Mouse (Mus musculus): ENCODE measurements around the gene Mapk3. TPM values are rescaled to one million over a fixed set of nuclear protein-coding genes. Genes with fewer than 3 reads are reported as not detected.

Mapk3 gene
- polyA plus RNA-seq, 1 experiment from 2014 or later, result 232 TPM

- no peak overlapping the region for H3K4me3 ChIP-seq (ENCODE audit: inconsistent target)
- no peak overlapping the region for H3K27ac ChIP-seq
- WGBS (ENCODE audit: missing documents), result 84% methylated on average over 12 of the region's 13 CpGs
- peaks cover 44% of the 10 kb centered on the region for H3K36me3 ChIP-seq (ENCODE audit: inconsistent target)
- H3K79me2 ChIP-seq (ENCODE audit: inconsistent target), result peaks cover 2% of the 10 kb centered on the region; the same call in 1 of the 2 replicates
Observed at GRCm38 (mm10) chr7:126782693-126783092, 23.3 kb downstream of the Mapk3 start.

GRCm38 (mm10) chr7:126784469-126784868 lies 25.1 kb downstream of the Mapk3 start:
- H3K79me2 ChIP-seq (ENCODE audit: inconsistent target), result peaks cover 13% of the 10 kb centered on the region
- H3K36me3 ChIP-seq (ENCODE audit: inconsistent target), result peaks cover 52% of the 10 kb centered on the region
- H3K27ac ChIP-seq, result no peak overlapping the region
- WGBS (ENCODE audit: missing documents), result 81% methylated on average over 6 of the region's 7 CpGs
- no peak overlapping the region for H3K4me3 ChIP-seq (ENCODE audit: inconsistent target)

DNA sequence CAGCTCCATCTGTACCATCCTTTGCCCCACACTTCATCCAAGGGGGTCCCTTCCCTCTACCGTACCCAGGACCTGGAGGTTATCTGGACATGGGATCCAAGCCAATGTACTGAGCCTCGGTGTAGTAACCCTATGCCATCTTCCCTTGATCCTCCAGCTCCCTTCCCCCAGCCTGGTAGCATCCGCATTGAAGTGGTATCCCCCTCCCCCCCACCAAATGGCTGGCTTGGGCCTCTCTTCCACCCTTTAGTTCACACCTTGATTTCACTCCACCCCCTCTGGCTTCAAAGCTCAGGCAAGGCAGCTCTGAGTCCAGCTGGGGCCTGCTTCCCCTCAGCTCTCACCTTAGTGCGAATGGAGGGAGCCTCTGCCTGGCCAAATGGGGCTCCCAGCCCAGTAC lies 25.7 kb downstream of the Mapk3 start:
- Histone ChIP-seq H3K4me3 (ENCODE audit: inconsistent target) (no peak overlapping the region), H3K36me3 (ENCODE audit: inconsistent target) (peaks cover 58% of the 10 kb centered on the region), H3K27ac (no peak overlapping the region), H3K79me2 (ENCODE audit: inconsistent target) (peaks cover 19% of the 10 kb centered on the region)
- WGBS (ENCODE audit: missing documents), result 95% methylated on average over 4 of the region's 4 CpGs

DNA sequence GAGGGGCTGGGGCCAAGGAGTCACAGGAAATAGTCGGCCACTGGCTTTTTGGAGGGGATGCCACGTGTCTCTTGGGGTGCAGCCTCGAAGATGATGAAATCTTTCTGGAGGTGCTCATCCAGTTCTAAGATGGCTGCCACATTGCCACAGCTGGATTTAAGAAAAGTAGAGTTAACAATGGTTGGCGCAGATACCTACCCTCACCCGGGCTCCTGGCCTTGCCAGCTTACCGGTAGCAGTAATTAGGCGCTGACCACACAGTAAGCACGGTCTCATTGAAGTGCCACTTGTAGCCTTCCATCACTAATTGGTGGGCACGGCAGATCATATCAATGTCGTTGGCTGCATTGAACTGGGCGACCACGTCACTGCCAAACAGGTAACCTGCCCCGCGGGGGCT lies 26.7 kb downstream of the Mapk3 start:
- Histone ChIP-seq H3K79me2 (ENCODE audit: inconsistent target) (peaks cover 29% of the 10 kb centered on the region), H3K27ac (no peak overlapping the region), H3K36me3 (ENCODE audit: inconsistent target) (peaks cover 61% of the 10 kb centered on the region), H3K4me3 (ENCODE audit: inconsistent target) (no peak overlapping the region)
- 85% methylated on average over 14 of the region's 14 CpGs for WGBS (ENCODE audit: missing documents)

GRCm38 (mm10) chr7:126789141-126789540 lies 29.7 kb downstream of the Mapk3 start:
- H3K4me3 ChIP-seq (ENCODE audit: inconsistent target), result no peak overlapping the region
- peaks cover 37% of the 10 kb centered on the region for H3K79me2 ChIP-seq (ENCODE audit: inconsistent target)
- H3K27ac ChIP-seq, result no peak overlapping the region
- WGBS (ENCODE audit: missing documents), result 94% methylated on average over 2 of the region's 4 CpGs
- H3K36me3 ChIP-seq (ENCODE audit: inconsistent target), result peaks cover 61% of the 10 kb centered on the region

DNA sequence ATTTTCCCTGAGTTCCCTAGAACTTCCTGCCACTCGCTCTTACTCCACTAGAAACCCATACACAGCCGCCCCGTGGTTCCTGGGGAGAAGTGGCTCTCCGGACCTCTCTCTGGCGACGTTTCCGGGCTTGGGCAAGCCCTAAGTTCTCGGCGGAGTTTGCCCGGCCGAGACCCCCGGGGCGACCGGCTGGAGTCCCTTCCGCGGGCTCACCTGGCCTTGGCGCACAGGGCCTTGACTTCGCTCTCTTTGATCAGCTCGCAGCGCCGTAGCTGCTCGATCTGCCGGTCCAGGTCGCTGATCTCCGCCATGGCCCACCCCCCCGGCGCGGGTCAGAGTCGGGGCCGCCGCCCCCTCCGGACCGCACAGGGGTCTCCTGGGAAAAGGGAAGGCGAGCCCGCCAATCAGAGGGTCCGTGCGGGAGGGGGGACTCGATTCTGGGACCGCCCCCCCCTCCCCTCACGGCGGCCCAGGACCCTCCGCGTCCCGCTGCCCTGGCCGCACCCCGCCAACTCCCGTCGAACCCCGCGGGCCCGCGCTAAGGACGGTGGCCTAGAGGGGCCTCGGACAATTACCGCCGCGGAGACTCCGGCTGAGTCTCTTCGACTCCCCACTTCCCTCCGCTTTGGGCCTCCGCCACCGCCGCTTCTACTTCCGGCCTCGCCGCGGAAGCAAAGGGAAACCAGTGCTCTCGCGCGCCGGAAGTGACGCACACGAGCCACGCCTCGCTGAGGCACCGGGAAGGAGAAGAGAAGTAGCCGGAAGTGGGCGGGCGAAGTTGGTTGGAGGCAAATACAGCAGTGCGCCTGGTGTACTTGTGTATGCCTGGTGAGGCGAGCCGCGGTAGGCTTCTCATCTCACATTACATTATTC lies 32.7 kb downstream of the Mapk3 start, which contains the start of gene Ppp4c:
Gene Ppp4c, minus strand, starts transcription at position 646 of the 870 bp plus-strand sequence.
- H3K27ac ChIP-seq, result peak within 1 kb of the TSS; percentile 61
- H3K36me3 ChIP-seq (ENCODE audit: inconsistent target), result peaks cover 56% of the 10 kb centered on the region
- 2% methylated on average over 54 of the region's 83 CpGs for WGBS (ENCODE audit: missing documents)

GRCm38 (mm10) chr7:126792721-126793443 lies 33.5 kb downstream of the Mapk3 start:
- peak overlapping the region; percentile 61 for H3K27ac ChIP-seq
- H3K36me3 ChIP-seq (ENCODE audit: inconsistent target), result peaks cover 51% of the 10 kb centered on the region
- peak overlapping the region; percentile 62 for H3K4me3 ChIP-seq (ENCODE audit: inconsistent target)
- peaks cover 63% of the 10 kb centered on the region for H3K79me2 ChIP-seq (ENCODE audit: inconsistent target)
- WGBS (ENCODE audit: missing documents), result 41% methylated on average over 11 of the region's 11 CpGs

More for the DNA sequence above, 32.7 kb downstream of the Mapk3 start, which contains the start of gene Ppp4c:
- Histone ChIP-seq H3K4me3 (ENCODE audit: inconsistent target) (peak within 1 kb of the TSS; percentile 62), H3K79me2 (ENCODE audit: inconsistent target) (peaks cover 55% of the 10 kb centered on the region)

DNA sequence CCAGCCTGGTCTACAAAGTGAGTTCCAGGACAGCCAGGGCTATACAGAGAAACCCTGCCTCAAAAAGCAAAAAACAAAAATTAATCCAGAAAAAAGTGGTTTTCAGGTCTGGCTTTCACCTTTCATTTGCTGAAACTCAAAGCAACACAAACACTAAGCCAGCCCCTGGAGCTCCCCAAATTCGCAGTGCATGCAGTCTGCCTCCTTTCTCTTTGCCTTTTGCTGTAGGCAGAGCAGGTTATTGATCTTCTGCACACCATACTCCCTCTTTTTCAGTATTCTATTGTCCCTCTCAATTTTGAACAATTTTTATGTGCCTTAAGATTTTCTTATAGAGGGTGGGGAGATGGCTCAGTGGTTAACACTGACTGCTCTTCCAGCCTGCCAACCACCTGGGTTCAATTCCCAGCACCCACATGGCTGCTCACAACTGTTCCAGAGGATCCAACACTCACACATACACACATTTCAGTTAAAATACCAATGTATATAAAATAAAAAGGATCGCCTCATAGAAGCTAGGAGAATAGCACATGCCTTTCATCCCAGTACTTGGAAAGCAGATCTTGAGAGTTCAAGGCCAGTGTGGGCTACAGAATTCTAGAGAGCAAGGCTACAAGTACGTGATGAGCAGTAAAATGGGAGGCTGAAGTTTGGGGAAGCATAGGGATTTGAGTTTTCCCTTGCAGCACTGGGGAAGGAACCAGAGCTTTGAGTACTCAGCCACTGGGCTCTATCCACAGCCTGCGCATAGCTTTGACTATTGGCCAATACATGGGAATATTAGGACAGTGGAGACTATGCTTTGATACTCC lies 34.3 kb downstream of the Mapk3 start:
- peaks cover 66% of the 10 kb centered on the region for H3K79me2 ChIP-seq (ENCODE audit: inconsistent target)
- 95% methylated on average over 4 of the region's 4 CpGs for WGBS (ENCODE audit: missing documents)
- H3K36me3 ChIP-seq (ENCODE audit: inconsistent target), result peaks cover 43% of the 10 kb centered on the region
- H3K4me3 ChIP-seq (ENCODE audit: inconsistent target), result no peak overlapping the region
- H3K27ac ChIP-seq, result peak overlapping the region; percentile 61; the same call in 1 of the 2 replicates

- H3K36me3 ChIP-seq (ENCODE audit: inconsistent target), result peaks cover 37% of the 10 kb centered on the region
- 72% methylated on average over 4 of the region's 4 CpGs for WGBS (ENCODE audit: missing documents)
Observed at GRCm38 (mm10) chr7:126794271-126794605, 34.8 kb downstream of the Mapk3 start.

DNA sequence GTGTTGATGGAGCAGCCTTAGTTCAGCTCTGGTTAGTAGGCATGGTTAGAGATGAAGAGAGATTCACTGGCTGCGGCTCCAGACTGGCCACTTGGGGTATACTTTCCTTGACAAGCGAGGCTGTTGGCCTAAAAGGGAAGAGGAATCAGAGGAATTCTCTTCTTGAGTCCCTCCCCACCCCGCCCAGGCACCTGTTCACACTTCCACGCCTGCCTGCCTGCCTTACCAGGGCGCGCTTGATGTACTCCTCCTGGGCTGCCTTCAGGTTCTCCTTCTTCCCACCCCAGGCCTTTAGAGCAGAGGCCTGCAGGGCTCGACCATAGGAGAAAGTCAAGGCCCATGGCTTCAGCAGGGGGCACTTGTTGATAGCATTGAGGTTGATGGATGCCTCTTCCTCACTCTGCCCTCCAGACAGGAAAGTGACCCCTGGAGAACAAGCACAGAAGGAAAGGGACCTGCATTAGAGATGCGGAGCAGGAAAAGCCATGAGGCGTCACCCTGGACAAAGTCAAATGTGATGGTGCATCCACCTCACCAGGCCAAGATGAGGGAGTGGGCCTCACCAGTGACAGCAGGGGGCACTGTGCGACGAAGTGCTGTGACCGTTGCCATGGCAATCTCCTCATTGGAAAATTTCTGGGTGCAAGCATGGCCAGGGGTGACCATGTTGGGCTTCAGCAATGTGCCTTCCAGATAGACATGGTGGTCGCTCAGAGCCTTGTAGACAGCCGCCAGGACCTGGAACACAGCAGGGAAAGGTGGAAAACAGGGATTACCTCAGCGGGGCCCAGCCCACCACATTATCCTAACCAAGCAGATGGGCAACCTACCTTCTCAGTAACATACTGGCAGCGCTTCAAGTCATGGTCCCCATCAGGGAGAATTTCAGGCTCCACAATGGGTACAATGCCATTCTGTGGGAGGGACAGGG lies 36.3 kb downstream of the Mapk3 start:
- H3K79me2 ChIP-seq (ENCODE audit: inconsistent target), result peaks cover 48% of the 10 kb centered on the region
- no peak overlapping the region for H3K27ac ChIP-seq
- WGBS (ENCODE audit: missing documents), result 92% methylated on average over 16 of the region's 16 CpGs
- H3K36me3 ChIP-seq (ENCODE audit: inconsistent target), result peaks cover 27% of the 10 kb centered on the region
- H3K4me3 ChIP-seq (ENCODE audit: inconsistent target), result 0 out of 2 replicates have a peak overlapping the region, but pooled peaks have one; percentile 68

More at GRCm38 (mm10) chr7:126794271-126794605, 34.8 kb downstream of the Mapk3 start:
- H3K79me2 ChIP-seq (ENCODE audit: inconsistent target), result peaks cover 62% of the 10 kb centered on the region
- H3K4me3 ChIP-seq (ENCODE audit: inconsistent target), result no peak overlapping the region
- H3K27ac ChIP-seq, result peak overlapping the region; percentile 15; the same call in 1 of the 2 replicates

DNA sequence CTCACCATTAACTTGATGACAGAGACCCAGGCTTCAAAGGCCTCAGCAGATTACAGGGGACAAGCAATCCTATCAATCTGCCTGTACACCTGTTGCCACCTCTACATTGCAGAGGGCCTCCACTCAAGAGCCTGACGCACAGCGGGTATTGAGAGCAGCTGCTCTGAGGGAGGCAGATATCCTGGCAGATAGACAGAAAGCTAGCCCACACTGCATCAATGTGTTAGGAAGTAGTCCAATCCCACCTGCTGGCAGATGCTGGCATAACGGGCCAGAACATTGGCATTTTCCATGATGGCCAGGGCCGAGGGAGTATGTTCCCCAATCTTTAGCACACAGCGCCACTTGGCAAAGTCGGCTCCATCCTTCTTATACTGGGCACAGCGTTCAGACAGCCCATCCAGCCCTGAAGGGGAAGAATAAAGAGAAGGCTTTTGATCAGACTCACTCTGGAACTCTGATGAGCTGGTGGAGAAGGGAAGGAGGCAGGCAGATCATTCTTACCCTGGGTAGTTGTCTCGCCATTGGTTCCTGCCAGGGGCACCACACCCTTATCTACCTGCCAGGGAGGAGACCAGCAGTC lies 37.0 kb downstream of the Mapk3 start:
- Histone ChIP-seq H3K4me3 (ENCODE audit: inconsistent target) (peak overlapping the region; percentile 68), H3K36me3 (ENCODE audit: inconsistent target) (peaks cover 27% of the 10 kb centered on the region), H3K79me2 (ENCODE audit: inconsistent target) (peaks cover 40% of the 10 kb centered on the region), H3K27ac (peak overlapping the region; percentile 91; the same call in 1 of the 2 replicates)
- 79% methylated on average over 8 of the region's 8 CpGs for WGBS (ENCODE audit: missing documents)

DNA sequence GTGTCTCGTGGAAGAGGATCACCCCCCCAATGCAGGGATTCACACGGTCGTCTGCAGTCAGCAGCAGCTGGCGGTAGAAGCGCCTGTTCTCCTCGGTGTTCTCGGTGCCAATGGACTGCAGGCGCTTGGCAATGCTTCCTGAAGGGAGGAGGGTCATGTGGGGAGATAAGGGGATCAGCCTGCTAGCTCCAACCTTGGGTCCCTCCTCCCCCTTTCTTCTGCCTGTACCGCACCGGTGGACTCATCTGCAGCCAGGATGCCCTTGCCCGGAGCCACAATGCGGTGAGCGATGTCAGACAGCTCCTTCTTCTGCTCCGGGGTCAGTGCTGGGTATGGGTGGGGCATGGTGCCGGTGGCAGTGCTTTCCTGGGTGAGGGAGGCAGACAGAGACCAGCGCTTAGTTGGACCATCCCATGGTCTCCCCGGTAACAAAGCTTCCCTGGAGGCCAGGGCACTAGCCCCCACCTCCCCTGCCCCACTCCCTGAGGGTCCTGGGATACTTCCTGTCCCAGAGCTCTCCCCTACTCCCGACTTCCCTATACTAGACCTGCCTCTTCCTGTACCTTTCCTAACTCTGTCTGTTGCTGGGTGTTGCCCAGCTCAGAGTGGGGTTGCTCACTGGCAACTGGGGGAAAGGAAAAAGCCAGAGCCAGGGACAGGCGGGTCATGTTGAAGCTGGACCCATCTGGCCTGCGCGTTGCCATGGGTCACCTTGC lies 38.2 kb downstream of the Mapk3 start, which contains the start of gene Fam57b:
Gene Fam57b, plus strand, starts transcription at position 258 of the 716 bp plus-strand sequence.
- peak within 1 kb of the TSS; percentile 91 for H3K27ac ChIP-seq
- peak within 1 kb of the TSS; percentile 68 for H3K4me3 ChIP-seq (ENCODE audit: inconsistent target)
- H3K36me3 ChIP-seq (ENCODE audit: inconsistent target), result peaks cover 27% of the 10 kb centered on the region
- WGBS (ENCODE audit: missing documents), result 25% methylated on average over 21 of the region's 21 CpGs
- peaks cover 36% of the 10 kb centered on the region for H3K79me2 ChIP-seq (ENCODE audit: inconsistent target)
